Mouse (Mus musculus): ENCODE measurements around the gene Fxyd7.
A peak's percentile ranks its signal among the peaks of the same experiment; 100 is the strongest.

The Fxyd7 gene

DNA sequence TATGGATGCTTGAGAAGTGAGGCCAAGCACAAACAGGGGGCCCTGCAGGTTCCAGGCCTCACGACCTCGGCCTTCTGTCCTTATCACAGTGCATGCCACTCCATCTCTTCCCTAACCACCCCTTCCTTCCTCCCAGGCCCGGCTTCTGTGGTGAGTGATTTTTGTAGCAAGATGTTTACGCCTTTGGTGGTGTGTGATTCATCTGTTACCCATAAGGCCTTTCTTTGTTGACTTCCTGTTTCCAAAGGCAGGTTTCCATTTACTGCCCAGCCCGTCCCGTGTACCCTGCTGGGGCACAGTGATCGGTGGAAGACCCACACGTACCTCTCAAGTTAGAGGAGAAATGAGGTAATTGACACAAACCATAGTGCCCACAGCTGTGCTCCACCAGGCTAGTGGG, 48.6 kb downstream of the Fxyd7 start:
- peak; percentile 7 to 19 for DNase-seq

- DNase-seq = peak; percentile 53 to 68
Observed at GRCm38 (mm10) chr7:31000505-31001020, 50.7 kb downstream of the Fxyd7 start.

GRCm38 (mm10) chr7:30996491-30996890, 54.8 kb downstream of the Fxyd7 start:
- no peak for DNase-seq

DNA sequence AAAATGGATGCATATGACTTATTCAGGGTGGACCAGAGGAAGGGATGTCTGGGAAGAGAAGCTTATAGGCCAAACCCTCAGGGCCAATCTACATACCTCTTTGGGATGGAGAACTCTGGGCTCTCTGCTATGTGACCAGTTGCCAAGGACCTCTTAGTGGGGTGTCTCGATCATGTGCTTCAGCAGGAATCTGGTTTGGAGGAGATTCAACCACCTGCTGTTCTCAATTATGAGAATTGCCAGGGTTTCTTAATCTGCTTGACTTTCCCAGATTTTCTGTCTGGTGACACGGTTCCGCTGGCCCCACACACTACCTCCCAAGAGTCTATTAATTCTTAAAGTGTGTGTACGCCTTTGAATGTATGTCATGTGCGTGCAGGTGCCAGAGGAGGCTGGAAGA, 57.3 kb downstream of the Fxyd7 start:
- no peak for DNase-seq
